Mouse (Mus musculus) E14TG2a.4 (cell line): ENCODE results near the gene Kndc1.

Source experiments
- H3K27me3 ChIP-seq: 2 replicates; pipeline ENCODE4 v1.6.1; 2014; ENCODE audit warnings: low read length, control low read depth; ENCODE audit not compliant: insufficient read depth
- H3K36me3 ChIP-seq: 2 replicates; pipeline ENCODE4 v1.6.1; 2014; ENCODE audit warnings: low read length, control low read depth; ENCODE audit not compliant: insufficient read depth
- H3K4me1 ChIP-seq: replicated peaks from 2 replicates; pipeline ENCODE4 v1.6.1; 2014; ENCODE audit warnings: low read depth, low read length, control low read depth
- H3K4me3 ChIP-seq: replicated peaks from 2 replicates; pipeline ENCODE4 v1.5.1; 2014; ENCODE audit warnings: mild to moderate bottlenecking, low read length
- H3K9me3 ChIP-seq: 2 replicates; pipeline ENCODE4 v1.6.1; 2014; ENCODE audit warnings: low read length, control low read depth
- CTCF ChIP-seq: conservative IDR thresholded peaks from 2 replicates; pipeline ENCODE4 v1.5.1; 2014; ENCODE audit warnings: low read length
- NANOG ChIP-seq: IDR thresholded peaks from 2 replicates; pipeline ENCODE4 v1.6.1; 2014; ENCODE audit warnings: borderline replicate concordance, low read length, mixed read lengths
- POU5F1 ChIP-seq: IDR thresholded peaks from 2 replicates; pipeline ENCODE4 v1.6.1; 2014; ENCODE audit warnings: low read length, borderline replicate concordance

Gene Kndc1

GRCm38 (mm10) chr7:139896796-139897195 is 2.3 kb downstream of the Kndc1 start:
- Histone ChIP-seq H3K4me1 (peaks cover 12% of the 10 kb centered on the region), H3K4me3 (no peak overlapping the region), H3K27me3 (peaks cover 74% of the 10 kb centered on the region), H3K36me3 (no peaks in the 10 kb centered on the region), H3K9me3 (no peaks in the 10 kb centered on the region)
- TF ChIP-seq NANOG (no peak), POU5F1 (no peak), CTCF (no peak)

- TF ChIP-seq CTCF: no peak
- no peak for TF ChIP-seq POU5F1
- TF ChIP-seq NANOG: no peak
- no peaks in the 10 kb centered on the region for H3K9me3 ChIP-seq
- H3K36me3 ChIP-seq: no peaks in the 10 kb centered on the region
- H3K4me1 ChIP-seq: peaks cover 12% of the 10 kb centered on the region
- no peak overlapping the region for H3K4me3 ChIP-seq
- H3K27me3 ChIP-seq: peaks cover 56% of the 10 kb centered on the region
Measured at GRCm38 (mm10) chr7:139898606-139899005, 4.1 kb downstream of the Kndc1 start.

- Histone ChIP-seq H3K27me3 (peaks cover 50% of the 10 kb centered on the region), H3K9me3 (no peaks in the 10 kb centered on the region), H3K36me3 (no peaks in the 10 kb centered on the region), H3K4me1 (peaks cover 7% of the 10 kb centered on the region), H3K4me3 (no peak overlapping the region)
- TF ChIP-seq CTCF: no peak
- no peak for TF ChIP-seq POU5F1
- TF ChIP-seq NANOG: no peak
Measured at GRCm38 (mm10) chr7:139899505-139899904, 5.0 kb downstream of the Kndc1 start.

GRCm38 (mm10) chr7:139900456-139900855 is 6.0 kb downstream of the Kndc1 start:
- Histone ChIP-seq H3K4me1 (peaks cover 5% of the 10 kb centered on the region), H3K27me3 (peaks cover 44% of the 10 kb centered on the region), H3K9me3 (no peaks in the 10 kb centered on the region), H3K4me3 (no peak overlapping the region), H3K36me3 (no peaks in the 10 kb centered on the region)
- TF ChIP-seq NANOG: no peak
- TF ChIP-seq CTCF: no peak
- no peak for TF ChIP-seq POU5F1

- peaks cover 40% of the 10 kb centered on the region for H3K27me3 ChIP-seq
- peaks cover 9% of the 10 kb centered on the region for H3K4me1 ChIP-seq
- no peak overlapping the region for H3K4me3 ChIP-seq
- no peaks in the 10 kb centered on the region for H3K36me3 ChIP-seq
- no peaks in the 10 kb centered on the region for H3K9me3 ChIP-seq
- TF ChIP-seq POU5F1 (no peak), NANOG (no peak), CTCF (no peak)
Measured at GRCm38 (mm10) chr7:139900896-139901295, 6.4 kb downstream of the Kndc1 start.

- Histone ChIP-seq H3K4me3 (no peak overlapping the region), H3K4me1 (peaks cover 15% of the 10 kb centered on the region), H3K36me3 (no peaks in the 10 kb centered on the region), H3K9me3 (no peaks in the 10 kb centered on the region), H3K27me3 (peaks cover 29% of the 10 kb centered on the region)
- TF ChIP-seq CTCF: no peak
- no peak for TF ChIP-seq POU5F1
- no peak for TF ChIP-seq NANOG
Measured at GRCm38 (mm10) chr7:139901981-139902380, 7.5 kb downstream of the Kndc1 start.

- Histone ChIP-seq H3K4me3 (no peak overlapping the region), H3K27me3 (peaks cover 11% of the 10 kb centered on the region), H3K9me3 (no peaks in the 10 kb centered on the region), H3K36me3 (no peaks in the 10 kb centered on the region), H3K4me1 (peaks cover 29% of the 10 kb centered on the region)
- TF ChIP-seq NANOG (no peak), POU5F1 (no peak), CTCF (no peak)
Measured at GRCm38 (mm10) chr7:139905261-139905660, 10.8 kb downstream of the Kndc1 start.

- peaks cover 29% of the 10 kb centered on the region for H3K4me1 ChIP-seq
- H3K4me3 ChIP-seq: no peak overlapping the region
- no peak for TF ChIP-seq POU5F1
- TF ChIP-seq CTCF: peak; percentile 56
- H3K36me3 ChIP-seq: no peaks in the 10 kb centered on the region
- no peaks in the 10 kb centered on the region for H3K9me3 ChIP-seq
- H3K27me3 ChIP-seq: peaks cover 12% of the 10 kb centered on the region
Measured at GRCm38 (mm10) chr7:139905661-139906060, 11.2 kb downstream of the Kndc1 start.

GRCm38 (mm10) chr7:139908176-139908575 is 13.7 kb downstream of the Kndc1 start:
- TF ChIP-seq CTCF: no peak
- no peak for TF ChIP-seq POU5F1
- TF ChIP-seq NANOG: no peak

More at GRCm38 (mm10) chr7:139908176-139908575, 13.7 kb downstream of the Kndc1 start:
- H3K27me3 ChIP-seq: peaks cover 32% of the 10 kb centered on the region
- H3K9me3 ChIP-seq: no peaks in the 10 kb centered on the region
- peaks cover 29% of the 10 kb centered on the region for H3K4me1 ChIP-seq
- H3K36me3 ChIP-seq: no peaks in the 10 kb centered on the region
- peak overlapping the region; percentile 57 for H3K4me3 ChIP-seq
